Mouse (Mus musculus) megakaryocyte-erythroid progenitor cell, adult 5-6 weeks (primary cell): ENCODE data around the gene Mettl23. TPM values are rescaled to one million over a fixed set of nuclear protein-coding genes. Genes with fewer than 3 reads are reported as not detected.
"Not testable (repeated sequence)": the region's sequence is repeated elsewhere in the genome, so short reads cannot be mapped to it uniquely, and the experiment has no call there.

Source experiments
- ATAC-seq: replicated peaks from 2 replicates; pipeline ENCODE4 v1.8.0; 2016; ENCODE audit warnings: mild to moderate bottlenecking, inconsistent platforms; ENCODE audit not compliant: severe bottlenecking, poor library complexity, low FRiP score, low TSS enrichment
- total RNA-seq, 2 experiments: library from RNA; stranded (forward) in 1 of 2; stranded (reverse) in 1 of 2; fragments of 200-1000, 215-1000 nt in 1 of 2; fragments of >200 nt in 1 of 2; fragmentation: Nextera tagmentation in 1 of 2; gene quantifications; 2 replicates each; pipeline ENCODE4 v1.2.3; 2014 to 2017

Mettl23 gene
- total RNA-seq, 2 experiments from 2014 or later = 48.2 to 58.8 TPM

DNA sequence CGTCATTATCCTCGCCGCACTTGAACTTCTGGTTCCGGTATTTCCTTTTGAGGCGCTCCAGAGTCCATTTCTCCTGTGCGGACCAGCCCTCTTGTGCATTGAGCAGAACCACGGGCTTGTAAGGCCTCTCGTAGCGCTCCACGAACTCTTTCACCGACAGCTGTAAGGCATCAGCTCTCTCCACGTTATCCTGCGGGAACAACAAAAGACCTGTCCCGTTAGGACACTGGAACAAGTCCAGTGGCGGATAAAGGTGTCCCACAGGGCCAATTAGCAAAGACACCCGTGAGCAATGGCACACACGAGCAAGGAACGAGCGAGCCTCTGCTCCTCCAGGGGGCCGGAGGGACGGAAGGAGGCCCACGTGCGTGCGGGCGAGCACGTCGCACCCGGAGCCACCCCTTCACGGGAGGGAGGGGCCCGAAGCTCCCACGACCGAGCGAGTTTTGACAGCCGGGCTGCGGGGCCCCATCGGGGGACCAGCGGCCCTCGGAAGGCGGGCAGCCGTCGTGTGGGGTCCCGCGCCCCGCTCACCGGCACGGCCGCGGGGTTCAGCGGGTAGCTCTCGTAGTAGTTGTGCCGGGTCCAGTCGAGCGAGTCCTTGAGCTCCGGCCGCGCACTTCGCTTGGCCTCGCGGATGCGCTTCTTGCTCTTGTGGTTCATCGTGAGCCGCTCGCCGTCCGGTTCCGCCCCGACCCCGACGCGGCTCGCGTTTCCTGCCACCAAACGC lies 382 bp upstream of the Mettl23 start:
- 0 out of 2 replicates have a peak, but pooled peaks have one; percentile 20 for ATAC-seq

DNA sequence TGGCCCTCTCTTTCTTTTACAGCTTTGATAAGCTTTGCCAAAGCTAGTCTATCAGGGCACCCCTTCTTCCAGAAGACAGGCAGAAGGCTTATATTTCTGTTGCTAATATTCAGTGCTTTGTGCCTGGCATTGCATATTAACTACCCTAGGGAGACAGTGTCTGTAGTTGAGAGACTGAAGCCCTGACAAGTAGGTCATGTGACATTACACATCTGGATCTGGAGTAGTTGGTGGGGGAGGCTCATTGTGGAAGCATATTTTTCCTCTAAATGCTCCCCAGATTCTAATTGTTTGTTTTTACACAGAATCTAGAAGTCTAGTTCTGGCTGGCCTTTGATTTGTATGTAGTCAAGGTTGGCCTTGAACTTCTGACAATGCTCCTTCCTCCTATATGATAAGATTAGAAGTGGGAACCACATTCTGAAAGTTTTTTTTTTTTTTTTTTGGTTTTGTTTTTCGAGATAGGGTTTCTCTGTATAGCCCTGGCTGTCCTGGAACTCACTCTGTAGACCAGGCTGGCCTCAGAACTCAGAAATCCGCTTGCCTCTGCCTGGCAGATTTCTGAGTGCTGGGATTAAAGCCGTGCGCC lies 3.6 kb downstream of the Mettl23 start:
- ATAC-seq = no peak

DNA sequence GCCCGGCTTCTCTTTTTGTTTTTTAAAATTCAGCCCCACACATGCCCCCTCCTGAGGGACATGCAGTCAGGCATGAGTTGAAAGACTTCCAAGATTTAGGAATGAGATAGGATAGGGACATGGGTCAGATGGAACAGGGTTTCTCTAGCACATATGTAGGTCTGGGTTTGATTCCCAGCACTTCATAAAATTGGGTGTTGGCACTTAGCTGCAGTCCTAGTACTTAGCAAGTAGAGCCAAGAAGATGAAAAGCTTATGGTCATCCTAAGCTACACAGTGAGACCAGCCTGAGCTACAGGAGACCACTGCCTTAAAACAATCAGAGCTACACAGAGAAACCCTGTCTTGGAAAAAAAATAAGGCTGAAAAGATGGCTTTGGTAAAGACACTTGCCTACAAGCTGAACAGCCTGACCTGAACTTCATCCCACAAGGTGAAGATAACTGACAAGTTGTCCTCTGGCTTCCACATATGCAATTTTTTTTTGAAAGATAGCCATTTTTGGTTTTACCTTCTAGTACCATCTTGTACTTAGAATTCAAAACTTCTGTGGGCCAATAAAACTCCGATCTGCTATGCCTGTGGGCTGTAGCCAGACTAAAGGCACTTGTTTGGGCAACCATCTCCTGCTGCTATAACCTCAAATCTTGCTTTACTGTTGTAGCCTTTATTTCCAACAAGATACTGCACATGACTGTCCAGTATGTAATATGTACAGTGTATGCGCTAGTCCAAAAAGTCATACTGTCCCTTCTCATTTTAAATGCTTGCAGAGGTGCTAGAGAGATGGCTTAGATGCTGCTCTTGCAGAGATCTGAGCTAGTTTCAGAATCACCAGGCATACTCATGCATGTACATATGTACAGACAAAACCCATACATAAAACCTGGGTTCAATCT lies 4.4 kb downstream of the Mettl23 start:
- no peak for ATAC-seq

DNA sequence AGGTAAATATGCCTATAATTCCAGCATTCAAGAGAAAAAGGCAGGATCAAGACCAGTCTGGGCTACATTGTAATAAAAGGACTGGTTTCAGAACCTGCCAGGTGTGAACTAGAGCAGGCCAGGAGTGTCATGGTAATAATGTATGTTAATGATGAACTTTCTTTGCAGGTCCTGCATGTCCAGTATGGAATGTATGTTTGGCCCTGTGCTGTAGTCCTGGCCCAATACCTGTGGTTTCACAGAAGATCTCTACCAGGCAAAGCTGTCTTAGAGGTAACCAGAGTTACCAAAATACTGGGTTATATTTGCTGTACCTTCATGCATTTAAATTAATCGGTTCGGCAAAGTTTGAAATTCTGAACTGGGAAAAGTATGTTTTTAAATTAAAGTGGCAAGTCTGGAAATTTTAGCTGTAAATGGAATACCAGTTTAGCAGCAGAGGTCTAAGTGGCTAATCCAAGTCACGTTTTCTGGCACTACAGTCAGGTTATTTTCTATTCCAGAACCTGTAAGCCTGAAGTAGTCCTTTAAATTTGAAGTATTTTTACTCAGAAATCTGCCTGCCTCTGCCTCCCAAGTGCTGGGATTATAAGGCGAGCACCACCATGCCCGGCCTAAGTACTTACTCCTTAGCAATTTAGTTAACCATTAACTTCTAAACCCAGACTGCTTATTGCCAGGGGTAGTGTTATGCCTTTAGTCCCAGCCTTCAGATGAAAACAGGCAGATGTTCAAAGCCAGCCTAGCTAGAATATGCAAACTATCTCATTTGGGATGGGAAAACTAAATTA lies 5.2 kb downstream of the Mettl23 start:
- ATAC-seq = no peak

DNA sequence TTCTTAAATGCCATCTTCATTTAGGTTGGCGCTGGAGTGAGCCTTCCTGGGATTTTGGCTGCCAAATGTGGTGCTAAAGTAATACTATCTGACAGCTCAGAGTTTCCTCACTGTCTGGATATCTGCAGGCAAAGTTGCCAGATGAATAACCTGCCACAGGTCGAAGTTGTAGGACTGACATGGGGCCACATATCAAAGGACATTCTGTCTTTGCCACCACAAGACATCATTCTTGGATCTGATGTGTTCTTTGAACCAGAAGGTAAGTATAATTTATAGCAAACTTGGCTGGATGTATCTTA lies 5.8 kb downstream of the Mettl23 start:
- ATAC-seq = not testable (repeated sequence)

DNA sequence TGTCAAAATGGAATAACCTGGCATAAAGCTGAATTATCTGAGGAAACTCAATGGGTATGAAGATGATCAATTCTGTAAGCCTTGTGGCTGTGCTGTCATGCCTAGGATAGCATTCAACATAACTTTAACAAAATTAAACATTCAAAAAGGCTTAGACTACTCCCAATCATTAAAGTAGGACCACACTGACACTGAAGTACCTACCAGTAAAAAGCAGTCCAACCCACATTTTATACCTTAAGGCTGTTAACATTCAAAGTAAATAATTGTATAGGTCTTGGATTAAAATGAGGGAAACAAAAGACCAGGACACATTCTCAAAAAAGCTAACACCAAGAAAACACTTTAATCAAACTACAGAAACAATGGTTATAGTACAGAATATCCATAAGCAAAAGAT lies 6.5 kb downstream of the Mettl23 start:
- ATAC-seq = no peak

DNA sequence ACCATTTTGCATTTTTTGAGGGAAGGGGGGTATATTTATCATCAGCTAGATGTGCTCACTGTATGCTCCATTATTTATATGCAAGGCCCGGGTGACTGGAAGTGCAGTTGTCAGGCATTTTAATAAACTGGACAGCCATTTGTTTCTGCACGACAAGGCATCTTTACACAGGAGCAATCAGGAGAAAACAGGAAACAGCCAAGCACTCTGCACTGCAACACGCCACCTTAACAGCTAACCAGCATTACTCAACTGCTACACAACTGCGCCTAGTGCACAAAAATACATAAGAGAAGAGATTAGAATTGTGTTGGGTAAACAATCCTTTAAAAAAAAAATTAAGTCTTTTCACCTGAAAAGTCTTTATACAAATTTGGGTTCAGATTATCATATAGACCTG lies 7.0 kb downstream of the Mettl23 start:
- no peak for ATAC-seq

DNA sequence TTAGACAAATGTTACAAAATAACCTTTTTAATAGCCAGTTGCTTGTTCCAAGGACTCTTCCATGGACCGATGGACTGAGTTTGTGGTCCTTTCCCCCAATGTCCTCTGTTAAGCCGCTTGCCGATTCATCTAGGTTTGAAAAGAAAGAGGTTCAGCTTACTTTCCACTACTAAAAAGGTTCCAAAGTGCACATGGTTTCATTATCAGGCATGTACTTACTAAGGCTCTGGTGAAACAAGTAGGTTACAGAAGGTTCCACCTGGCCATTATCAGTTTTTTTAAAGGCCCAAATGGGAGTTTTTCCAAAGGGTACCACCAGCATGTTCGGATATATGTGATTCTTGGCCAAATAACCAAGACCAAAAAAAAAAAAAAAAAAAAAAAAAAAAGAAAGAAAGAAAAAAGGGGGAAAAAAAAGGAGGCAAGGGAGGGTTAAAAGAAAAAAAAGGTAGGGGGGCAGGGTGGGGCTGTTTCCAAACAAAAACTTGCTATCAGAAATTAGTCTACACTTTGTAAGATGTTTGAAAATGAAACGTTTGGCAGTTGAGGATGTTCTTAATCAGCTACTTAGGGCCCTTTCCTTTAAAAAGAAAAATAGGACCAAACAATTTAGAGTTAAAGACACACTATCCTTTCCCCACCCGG lies 7.9 kb downstream of the Mettl23 start:
- no peak for ATAC-seq

DNA sequence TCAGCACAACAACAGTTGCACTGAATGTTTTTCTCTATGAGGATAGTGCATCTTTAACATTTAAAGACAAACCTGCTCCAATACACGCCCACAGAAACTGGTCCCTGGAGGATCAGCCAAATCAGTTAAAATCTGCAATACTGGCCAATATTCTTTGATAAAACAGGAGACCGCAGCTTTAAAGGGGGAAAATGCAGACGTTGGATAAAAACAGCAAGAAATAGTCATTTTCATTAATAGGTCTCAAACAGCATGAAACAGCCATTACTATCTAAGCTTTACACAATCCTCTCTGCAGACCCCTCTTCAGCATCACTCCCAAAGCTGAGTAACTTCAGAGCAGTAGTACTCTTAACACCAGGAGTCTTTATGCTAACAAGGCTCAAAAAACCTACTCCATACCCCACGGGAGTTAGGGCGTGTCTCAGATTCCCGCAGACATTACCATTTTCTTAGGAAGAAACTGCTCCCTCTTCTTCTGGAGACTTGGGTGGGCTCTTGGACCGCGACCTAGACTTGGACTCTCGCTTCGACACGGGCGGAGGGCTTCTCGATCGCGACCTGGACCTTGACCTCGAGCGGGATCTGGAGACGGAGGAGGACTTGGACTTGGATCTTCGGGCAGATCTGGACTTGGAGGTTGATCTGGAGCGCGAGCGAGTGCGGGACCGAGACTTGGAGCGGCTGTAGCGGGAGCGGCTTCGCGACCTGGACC lies 8.7 kb downstream of the Mettl23 start:
- ATAC-seq = no peak

DNA sequence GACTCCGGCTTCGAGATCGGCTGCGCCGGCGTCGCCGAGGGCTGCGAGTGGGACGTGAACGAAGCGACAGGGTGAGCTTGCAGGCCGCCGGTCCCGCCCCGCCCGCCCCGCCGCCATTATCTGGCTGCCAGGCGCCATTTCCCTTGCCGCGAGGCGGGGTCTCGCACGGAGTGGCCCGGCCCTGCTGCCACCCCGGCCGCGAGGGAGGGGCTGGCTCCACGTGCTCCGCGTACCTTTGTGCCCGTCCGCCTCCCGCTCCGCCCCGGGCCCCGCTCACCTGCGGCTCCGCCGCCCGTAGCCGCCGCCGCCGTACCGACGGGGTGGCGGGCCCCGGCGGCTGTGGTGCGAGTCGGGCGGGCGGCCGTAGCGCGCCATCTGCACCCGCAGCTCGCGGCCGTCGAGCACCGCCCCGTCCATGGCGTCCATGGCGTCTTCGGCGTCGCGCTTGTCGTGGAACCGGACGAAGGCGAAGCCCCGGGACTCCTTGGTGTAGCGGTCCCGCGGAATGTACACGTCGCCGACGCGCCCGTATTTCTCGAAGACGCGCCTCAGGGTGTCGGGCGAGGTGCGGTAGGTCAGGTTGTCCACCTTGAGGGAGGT lies 9.3 kb downstream of the Mettl23 start, which contains the start of gene Mfsd11:
TSS of gene Mfsd11 (plus strand) at position 150 of the 600 bp plus-strand sequence.
- ATAC-seq = no peak

DNA sequence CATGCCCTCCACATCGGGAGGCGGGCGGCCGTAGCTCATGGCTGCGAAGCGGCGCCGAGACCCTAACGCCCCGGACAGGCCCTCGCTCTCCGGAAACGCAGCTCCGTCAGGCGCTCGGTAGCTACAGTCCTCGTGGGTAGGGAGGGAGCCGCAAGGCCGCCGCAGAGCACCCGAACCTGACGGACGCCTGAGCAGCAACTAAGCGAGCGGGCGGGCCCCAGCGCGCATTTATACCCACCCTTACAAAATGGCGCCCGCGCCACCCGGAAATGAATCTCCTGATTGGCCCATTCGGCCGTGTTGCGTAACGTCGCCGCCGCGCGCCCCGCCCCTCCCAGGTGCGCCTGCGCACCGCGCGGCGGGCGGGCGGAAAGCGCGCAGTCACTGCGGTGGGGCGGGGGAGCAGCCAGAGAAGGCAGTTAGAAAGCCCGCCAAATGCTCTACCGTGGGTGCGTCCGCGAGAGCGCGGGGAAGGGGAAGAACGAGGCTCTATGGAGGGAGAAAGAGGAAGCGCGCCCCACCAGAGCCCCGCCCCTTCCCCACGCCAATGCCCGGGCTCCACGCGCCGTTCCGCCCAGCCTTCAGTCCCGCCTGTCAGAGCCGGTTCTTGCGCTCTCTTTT lies 9.9 kb downstream of the Mettl23 start, which contains the start of gene Srsf2:
TSS of gene Srsf2 (minus strand) at position 204 of the 621 bp plus-strand sequence.
- ATAC-seq = peak; percentile 81

DNA sequence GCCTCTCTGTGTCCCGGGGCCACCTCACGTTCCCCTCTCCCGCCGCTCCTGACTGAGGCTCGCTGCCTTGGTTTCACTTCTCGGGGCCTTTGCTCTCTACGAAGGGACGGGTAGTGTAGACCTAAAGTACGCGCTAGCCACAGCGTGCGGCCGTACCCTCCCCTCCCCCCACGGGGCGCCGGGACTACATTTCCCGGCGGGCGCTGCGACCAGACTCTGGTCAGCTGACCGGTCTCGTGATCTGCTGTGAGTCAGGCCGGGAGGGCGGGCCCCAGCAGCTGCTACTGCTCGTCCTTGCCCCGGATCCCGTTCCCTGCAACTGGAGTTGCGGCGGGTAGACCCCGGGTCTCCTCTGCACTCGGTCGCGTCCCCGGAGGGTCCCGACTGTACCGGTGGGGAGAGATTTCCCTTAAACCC lies 10.4 kb downstream of the Mettl23 start:
- ATAC-seq = peak; percentile 81

DNA sequence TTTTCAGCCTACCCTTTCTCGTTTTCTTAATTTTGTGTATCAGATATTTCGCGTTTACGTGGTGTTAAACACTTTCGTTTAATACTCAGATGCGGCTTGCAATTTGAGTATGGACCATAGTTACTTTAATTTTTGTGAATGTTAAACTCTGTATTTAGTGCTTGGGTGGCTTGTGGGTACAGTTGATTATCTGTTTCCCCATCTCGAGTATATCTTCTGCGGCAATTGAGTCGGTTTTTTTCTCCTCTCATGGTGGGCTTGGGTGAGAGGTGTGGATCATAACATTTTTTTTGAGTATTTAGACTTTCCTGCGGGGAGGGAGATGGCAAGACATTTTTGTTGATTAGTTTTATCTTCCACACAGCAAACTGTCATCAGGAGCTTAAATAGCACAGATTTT lies 11.2 kb downstream of the Mettl23 start:
- ATAC-seq = no peak

DNA sequence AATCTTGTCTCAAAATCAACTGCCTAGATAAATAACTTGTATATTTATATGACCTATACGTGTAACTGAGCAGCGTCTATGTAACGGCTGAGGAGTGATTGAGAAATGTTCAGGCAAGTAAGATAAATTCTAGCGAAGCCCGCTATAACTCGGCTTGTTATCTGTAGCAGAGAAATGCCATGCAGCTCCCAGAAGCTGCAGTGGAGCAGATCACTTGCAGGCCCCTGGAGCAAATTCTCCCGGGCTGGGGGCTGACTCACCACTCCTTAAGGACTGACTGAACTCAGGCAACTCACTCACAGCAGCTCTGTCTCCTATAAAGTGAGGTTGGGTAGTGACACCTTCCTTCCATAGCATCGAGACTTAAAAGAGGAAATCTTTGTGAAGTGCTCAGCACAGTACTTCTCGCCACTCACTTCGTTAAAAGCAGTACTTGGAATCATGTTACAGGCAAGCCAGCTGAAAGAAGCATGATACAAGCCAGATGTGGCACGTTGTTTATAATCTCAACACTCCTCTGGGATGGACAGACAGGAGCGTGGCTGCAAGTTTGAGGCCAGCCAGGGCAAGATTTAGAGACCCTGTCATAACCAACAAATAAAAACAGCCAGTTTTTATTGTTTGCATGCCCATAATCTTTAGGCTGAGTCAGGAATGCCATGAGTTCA lies 14.2 kb downstream of the Mettl23 start:
- ATAC-seq = no peak

DNA sequence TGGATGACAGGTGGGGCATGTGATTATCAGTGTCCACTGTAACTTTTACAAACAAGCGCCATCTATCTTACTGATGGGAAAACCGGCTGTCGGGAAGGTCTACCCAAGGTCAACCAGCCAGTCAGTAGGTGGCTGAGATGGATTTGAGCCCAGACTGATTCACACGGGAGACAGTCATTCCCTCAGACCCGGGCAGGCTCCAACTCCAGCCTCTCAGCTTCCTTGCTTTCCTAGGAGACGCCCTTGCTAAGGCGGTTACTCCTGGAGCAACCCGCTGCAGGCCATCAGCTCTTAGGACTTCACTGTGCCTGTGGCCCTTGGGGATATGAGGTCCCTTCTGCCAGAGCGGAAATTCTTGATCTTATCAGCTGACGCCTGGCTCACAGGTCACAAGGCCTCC lies 21.4 kb downstream of the Mettl23 start:
- ATAC-seq = no peak

DNA sequence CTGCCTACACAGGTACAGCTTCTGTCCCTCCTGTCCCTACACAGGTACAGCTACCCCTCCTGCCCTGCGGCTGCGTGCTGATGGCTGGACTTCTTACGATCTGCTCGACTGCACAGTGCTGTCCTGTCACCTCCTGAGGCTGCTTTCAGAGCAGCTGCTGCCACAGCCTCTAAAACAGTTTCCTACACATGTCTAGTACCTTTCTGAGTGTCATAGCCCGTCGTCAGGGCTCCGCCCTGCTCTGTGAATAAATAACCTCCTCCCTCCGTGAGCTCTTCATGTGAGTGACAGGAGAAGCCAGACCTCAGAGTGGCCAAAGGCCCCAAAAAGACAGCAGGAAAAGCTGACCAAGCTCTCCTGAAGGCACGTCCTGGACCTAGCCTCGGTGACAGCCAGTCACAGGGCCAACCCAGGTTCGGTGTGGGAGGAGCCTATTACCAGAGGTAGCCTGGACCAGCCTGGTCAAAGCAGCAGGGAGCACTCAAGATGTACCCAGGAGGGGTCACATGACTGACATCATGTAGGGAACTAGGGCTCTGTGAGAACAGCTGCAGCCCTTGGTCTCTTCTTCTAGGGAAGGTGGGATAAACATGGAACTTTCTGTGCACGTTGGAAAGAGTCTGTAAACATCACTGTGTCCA lies 23.0 kb downstream of the Mettl23 start:
- no peak for ATAC-seq

DNA sequence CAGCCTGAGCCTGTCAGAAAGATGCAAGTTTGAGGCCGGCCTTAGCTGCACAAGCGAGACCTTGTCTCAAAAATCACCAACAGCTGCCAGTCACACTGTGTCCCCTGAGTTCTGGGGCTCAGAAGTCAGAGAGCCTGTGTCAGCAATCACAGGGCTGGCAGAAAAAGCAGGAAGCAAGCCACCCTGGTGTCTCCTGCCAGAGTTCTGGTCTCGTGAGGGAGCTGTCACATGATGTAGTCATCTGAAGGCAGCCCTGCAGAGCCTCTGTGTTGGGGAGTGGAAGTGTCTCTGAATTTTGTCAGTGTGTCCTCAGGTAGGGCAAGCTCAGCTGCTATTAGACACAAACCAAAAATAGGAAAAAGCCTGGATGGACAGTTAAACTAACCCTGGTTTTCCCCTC lies 25.1 kb downstream of the Mettl23 start:
- no peak for ATAC-seq
